Mouse (Mus musculus) ovary, postnatal 36 days (tissue): ENCODE results near the gene Fam187b.
"Not testable (repeated sequence)": the region's sequence is repeated elsewhere in the genome, so short reads cannot be mapped to it uniquely, and the experiment has no call there.

Experiments used
- DNase-seq: peaks from one replicate; pipeline ENCODE4 v3.0.0; 2022; ENCODE audit warnings: low spot score, mixed read lengths

Gene Fam187b

GRCm38 (mm10) chr7:30973501-30974289 lies at the start of gene Fam187b:
TSS of gene Fam187b (plus strand) at chr7:30973790.
- DNase-seq, result peak; percentile 88

GRCm38 (mm10) chr7:30924071-30924470 lies 49.5 kb upstream of the Fam187b start:
- no peak for DNase-seq

- DNase-seq, result not testable (repeated sequence)
Measured at GRCm38 (mm10) chr7:30924581-30924980, 49.0 kb upstream of the Fam187b start, which contains the start of gene Hamp2. TSS of gene Hamp2 (minus strand) at chr7:30924681.

- not testable (repeated sequence) for DNase-seq
Measured at GRCm38 (mm10) chr7:30935422-30936099, 38.0 kb upstream of the Fam187b start.

- DNase-seq, result not testable (repeated sequence)
Measured at GRCm38 (mm10) chr7:30940070-30940469, 33.5 kb upstream of the Fam187b start.

GRCm38 (mm10) chr7:30942365-30942764 lies 31.2 kb upstream of the Fam187b start:
- not testable (repeated sequence) for DNase-seq

GRCm38 (mm10) chr7:30943909-30944635 lies 29.5 kb upstream of the Fam187b start, which contains the start of gene Hamp:
TSS of gene Hamp (minus strand) at chr7:30944032.
- no peak for DNase-seq

GRCm38 (mm10) chr7:30944706-30945105 lies 28.9 kb upstream of the Fam187b start:
- DNase-seq, result not testable (repeated sequence)

- DNase-seq, result not testable (repeated sequence)
Measured at GRCm38 (mm10) chr7:30945466-30945865, 28.1 kb upstream of the Fam187b start.

- DNase-seq, result no peak
Measured at GRCm38 (mm10) chr7:30945876-30946275, 27.7 kb upstream of the Fam187b start.

- not testable (repeated sequence) for DNase-seq
Measured at GRCm38 (mm10) chr7:30949902-30950301, 23.7 kb upstream of the Fam187b start.

- DNase-seq, result no peak
Measured at GRCm38 (mm10) chr7:30952441-30953265, 20.9 kb upstream of the Fam187b start.

GRCm38 (mm10) chr7:30953459-30953858 lies 20.1 kb upstream of the Fam187b start:
- DNase-seq, result no peak

- no peak for DNase-seq
Measured at GRCm38 (mm10) chr7:30954036-30954435, 19.6 kb upstream of the Fam187b start.

GRCm38 (mm10) chr7:30954971-30955520 lies 18.5 kb upstream of the Fam187b start:
- DNase-seq, result no peak

- peak; percentile 84 for DNase-seq
Measured at GRCm38 (mm10) chr7:30955584-30956356, 17.8 kb upstream of the Fam187b start.

GRCm38 (mm10) chr7:30956357-30956751 lies 17.2 kb upstream of the Fam187b start:
- no peak for DNase-seq

- peak; percentile 79 for DNase-seq
Measured at GRCm38 (mm10) chr7:30956756-30957366, 16.7 kb upstream of the Fam187b start, which contains the start of gene Usf2. TSS of gene Usf2 (minus strand) at chr7:30956803.

GRCm38 (mm10) chr7:30957367-30957783 lies 16.2 kb upstream of the Fam187b start:
- DNase-seq, result peak; percentile 92
